Mouse (Mus musculus): ENCODE measurements around the gene Hsd3b7.
"Not testable (repeated sequence)": the region's sequence is repeated elsewhere in the genome, so short reads cannot be mapped to it uniquely, and the experiment has no call there.

Hsd3b7 gene

DNA sequence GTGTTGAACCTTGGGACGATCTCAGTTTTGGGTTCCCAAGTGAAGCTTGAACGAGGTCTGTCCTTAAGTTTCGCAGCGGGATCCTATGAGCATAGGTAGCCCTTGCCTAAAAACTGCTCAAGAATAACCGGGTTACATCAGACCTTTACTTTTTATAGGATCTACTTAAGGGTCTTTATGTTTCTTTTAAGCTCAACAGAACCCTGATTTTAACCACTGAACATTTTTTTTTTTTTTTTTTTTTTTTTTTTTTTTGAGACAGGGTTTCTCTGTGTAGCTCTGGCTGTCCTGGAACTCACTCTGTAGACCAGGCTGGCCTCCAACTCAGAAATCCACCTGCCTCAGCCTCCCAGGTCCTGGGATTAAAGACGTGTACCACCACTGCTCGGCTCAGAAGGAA, 24.6 kb upstream of the Hsd3b7 start:
- not testable (repeated sequence) for DNase-seq (ENCODE audit: low spot score in 2 of 2)

DNA sequence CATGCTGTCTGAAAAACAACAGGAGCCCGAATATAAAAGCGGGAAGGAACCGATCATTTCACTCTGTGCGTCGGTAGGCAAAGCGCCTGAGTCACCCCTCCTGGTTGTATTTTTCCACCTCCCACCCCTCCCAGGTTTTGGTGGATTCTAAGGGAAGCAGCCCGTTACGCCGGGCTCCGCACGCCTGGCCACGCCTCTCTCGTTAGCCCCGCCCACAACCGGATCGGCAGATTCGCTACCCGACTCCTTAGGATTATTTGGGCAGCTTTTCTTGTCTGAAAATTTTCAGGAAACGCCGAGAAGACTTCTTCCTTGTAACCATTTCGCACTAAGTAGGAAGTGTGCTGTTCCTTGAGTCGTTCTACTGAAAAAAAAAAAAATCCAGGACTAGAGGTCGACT, 24.0 kb upstream of the Hsd3b7 start, which contains the start of gene Setd1a:
Setd1a (plus strand) TSS at position 245 of the 400 bp plus-strand sequence.
- peak; percentile 73 to 78 for DNase-seq (ENCODE audit: low spot score in 2 of 2)

DNA sequence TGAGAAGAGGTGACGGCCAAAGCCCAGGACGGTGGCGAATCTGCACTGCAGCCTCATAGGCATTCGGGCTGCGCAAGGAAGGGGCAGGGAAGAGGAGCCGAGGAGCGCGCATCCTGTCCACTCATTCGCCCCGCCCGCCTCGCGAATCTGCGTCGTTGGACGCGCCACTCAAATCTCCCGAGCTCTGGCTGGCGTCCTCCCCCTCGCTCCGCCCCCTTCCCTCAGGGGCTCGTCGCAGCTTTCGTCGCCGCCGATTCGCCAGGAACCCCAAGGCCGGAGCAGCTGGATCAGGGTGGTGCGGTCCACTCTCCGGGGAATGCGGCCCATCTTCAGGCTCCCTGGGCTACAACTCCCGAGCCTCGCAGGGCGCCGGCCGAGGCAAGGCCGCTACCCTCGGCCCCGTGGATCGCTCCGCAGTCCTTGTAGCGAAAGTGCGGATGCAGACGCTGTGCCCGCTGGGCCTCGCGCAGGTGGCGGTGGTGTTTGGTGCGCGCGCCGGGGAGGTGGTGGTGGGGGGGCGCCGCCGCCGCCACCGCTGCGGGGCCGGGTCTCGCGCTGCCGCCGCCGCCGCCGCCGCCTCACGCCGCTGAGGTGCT, 23.4 kb upstream of the Hsd3b7 start:
- DNase-seq (ENCODE audit: low spot score in 2 of 2), result peak; percentile 96 to 97

DNA sequence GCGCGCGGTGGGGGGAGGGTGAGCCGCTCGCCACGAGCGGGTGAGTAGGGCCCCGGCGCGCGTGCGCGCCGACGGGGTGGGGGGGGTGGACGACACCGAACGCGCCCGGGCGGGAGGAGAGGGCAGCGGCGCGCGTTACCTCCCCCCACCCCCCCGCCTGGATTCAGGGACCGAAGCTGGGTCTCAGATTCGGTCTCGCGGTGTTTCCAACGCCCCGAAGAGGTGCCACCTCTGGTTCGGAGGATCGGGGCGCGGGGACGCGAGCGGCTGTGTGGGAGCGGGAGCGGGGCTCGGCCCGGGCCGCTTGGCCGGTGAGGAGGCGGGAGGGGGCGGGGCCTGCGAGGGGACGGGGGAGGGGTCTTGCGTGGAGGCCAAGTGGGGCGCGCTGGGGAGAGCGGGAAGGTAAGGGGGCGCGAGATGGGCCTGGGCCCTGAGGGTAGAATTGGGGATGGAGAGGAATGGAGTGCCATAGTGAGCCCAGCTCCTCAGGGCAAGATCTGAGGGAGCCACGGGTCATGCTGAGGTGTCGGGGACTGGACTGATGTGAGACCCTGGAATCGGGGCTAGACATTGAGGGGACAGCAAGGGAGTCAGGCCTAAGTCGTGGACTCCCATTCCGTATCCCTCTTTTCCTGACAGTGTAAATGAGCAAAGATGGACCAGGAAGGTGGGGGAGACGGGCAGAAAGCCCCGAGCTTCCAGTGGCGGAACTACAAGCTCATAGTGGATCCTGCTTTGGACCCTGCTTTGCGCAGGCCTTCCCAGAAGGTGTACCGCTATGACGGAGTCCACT, 22.7 kb upstream of the Hsd3b7 start:
- no peak for DNase-seq (ENCODE audit: low spot score in 2 of 2)

DNA sequence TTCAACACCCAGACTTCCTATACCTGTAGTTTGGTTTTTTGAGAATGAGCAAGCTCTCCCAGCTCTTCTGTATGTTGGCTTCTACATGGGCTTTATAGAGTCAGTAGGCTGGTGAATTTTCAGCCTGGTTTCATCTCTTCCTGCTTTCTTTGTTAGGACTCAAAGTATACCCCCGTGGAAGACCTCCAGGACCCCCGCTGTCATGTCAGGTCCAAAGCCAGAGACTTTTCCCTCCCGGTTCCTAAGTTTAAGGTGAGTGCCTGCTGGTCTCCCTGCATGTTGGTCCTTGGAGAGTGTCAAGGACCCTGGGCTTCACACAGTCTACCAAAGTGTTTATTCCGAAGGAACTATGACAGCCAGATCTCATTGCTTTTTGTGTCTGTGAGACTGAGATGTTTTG, 22.1 kb upstream of the Hsd3b7 start:
- no peak for DNase-seq (ENCODE audit: low spot score in 2 of 2)

DNA sequence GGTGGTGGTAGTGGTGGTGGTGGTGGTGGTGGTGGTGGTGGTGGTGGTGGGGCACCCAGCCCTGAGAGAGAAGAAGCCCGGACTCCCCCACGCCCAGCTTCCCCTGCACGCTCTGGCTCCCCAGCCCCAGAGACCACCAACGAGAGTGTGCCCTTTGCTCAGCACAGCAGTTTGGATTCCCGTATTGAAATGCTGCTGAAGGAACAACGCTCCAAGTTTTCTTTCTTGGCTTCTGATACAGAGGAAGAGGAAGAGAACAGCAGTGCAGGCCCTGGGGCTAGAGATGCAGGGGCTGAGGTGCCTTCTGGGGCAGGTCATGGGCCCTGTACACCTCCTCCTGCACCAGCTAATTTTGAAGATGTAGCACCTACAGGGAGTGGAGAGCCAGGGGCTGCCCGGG, 15.1 kb upstream of the Hsd3b7 start, which contains the start of gene Gm49388:
Gm49388 (plus strand) TSS at position 301 of the 400 bp plus-strand sequence.
- DNase-seq (ENCODE audit: low spot score in 2 of 2), result no peak

DNA sequence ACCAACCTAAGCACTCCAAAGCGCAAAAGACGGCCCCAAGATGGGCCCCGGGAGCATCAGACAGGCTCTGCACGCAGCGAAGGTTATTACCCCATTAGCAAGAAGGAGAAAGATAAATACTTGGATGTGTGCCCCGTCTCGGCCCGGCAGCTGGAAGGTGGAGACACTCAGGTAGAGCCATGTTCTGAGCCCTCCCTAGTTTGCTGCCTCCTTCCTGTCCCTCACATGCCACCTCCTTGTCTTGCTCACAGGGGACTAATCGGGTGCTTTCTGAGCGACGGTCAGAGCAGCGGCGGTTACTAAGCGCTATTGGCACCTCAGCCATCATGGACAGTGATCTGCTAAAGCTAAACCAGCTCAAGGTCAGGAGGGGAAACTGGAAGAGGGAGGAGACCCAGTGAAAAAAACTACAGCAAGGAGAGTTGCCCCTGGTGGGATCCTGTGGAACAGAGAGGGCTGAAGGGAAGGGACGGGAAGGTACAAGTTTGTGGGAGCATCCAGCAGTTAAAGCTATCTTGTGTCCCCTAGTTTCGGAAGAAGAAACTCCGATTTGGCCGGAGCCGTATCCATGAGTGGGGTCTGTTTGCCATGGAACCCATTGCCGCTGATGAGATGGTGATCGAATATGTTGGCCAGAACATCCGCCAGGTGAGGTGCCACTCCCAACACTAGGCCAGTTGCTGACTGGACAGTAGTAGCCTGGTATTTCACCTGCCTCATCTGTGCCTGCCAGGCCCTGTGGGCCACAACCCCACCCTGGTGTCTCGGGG, 3.1 kb upstream of the Hsd3b7 start:
- DNase-seq (ENCODE audit: low spot score in 2 of 2), result no peak

DNA sequence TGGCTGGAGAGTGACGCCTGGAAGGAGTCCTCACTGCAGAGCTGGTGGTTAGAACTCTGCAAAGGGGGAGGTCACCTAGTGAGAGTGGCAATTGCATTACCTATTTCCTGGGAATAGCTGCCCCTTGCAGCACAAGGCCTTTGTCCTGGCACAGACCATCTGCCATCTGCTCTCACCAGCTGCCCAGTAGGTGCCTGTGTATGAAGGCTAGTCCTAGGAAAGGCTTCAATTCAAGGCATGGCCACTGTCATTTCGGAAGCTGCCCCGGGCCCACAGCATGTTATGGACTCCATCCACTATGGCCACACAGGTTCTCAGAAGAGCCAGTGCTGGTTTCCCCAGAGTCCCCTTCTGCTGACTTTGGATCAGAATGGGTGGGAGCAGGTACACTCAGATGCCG, 1.8 kb upstream of the Hsd3b7 start:
- no peak for DNase-seq (ENCODE audit: low spot score in 2 of 2)

DNA sequence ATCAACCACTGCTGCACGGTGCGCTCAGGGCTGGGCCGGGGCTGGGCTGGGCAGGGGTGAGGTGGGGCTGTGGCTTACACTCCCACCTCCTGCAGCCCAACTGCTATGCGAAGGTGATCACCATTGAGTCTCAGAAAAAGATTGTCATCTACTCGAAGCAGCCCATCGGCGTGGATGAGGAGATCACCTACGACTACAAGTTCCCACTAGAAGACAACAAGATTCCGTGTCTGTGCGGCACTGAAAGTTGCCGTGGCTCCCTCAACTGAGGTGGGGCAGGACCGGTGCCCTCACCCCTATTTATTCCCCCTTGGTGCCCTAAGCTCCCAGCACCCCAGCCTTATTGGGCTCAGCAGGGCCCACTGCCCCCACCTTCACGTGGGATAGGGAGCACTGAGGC, 1.2 kb upstream of the Hsd3b7 start:
- DNase-seq (ENCODE audit: low spot score in 2 of 2), result no peak

DNA sequence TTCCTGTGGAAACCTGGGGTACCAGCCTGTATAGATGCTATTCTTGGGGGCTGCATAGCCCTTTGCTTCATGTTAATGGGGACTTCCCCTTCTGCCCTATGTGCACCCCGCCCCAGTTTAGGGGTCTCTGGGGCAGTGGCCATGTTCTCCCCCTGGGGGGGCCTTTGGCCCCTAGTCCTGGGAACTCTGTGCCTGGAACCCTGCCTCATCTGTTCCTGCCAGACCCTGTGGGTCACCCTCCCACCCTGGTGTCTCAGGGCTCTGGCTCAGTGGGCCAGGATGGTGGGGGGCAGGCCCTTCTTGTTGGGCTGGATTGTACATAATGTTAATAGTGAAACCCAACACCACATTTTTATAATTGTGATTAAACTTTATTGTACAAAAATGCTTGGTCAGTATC, 666 bp upstream of the Hsd3b7 start:
- DNase-seq (ENCODE audit: low spot score in 2 of 2), result no peak

DNA sequence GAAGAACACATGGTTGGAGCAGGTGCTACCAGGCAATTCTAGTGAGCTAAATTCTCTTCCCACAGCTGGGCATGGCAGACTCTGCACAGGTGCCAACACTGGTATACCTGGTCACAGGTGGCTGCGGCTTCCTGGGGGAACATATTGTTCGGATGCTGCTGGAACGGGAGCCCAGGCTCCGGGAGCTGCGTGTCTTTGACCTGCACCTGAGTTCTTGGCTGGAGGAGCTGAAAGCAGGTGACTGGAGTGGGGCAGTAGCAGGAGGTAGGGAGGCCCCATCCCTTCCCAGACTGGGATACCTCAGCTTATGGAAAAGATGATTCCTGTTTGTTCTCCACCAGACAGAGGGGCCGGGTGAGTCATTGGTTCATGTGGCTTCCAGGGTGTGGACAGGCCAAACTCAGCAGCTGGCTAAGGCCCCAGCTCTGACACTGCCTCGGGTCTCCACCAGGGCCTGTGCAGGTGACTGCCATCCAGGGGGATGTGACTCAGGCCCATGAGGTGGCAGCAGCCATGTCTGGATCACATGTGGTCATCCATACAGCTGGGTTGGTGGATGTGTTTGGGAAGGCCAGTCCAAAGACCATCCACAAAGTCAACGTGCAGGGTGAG, 712 bp downstream of the Hsd3b7 start:
- no peak for DNase-seq (ENCODE audit: low spot score in 2 of 2)

DNA sequence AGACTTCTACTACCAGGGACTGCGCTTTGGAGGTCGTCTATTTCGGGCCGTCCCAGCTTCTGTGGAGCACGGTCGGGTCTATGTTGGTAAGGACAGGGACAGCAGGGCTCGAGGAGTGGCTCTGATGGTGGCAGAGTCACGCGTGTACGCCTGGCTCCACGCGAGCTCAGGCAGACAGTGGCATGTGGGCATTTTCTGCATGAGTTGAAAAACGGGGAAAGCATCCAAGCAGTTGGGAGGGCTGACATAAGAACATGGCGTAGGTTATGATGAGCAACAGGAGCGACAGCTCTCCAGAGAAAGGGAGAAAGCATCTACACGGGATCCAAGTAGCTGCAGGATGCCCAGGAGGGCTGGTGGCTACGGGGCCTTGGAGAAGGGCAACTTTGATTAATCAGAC, 1.9 kb downstream of the Hsd3b7 start:
- no peak for DNase-seq (ENCODE audit: low spot score in 2 of 2)

DNA sequence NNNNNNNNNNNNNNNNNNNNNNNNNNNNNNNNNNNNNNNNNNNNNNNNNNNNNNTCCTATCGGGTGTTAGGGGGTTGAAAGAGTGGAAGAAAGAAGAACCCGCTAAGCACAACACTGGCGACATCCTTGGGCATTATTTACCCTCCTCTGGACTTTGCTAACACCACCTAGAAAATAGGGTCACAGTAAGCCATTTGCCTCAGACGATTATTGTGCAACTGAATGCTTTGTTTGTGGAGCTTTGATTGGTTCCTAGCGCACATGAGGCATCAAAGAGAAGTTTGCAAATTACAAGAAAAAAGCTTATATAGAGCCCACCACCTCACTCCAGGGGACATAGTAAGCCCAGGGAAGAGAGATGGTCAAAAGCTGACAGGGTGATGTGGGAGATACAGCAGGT, 8.4 kb downstream of the Hsd3b7 start:
- no peak for DNase-seq (ENCODE audit: low spot score in 2 of 2)

DNA sequence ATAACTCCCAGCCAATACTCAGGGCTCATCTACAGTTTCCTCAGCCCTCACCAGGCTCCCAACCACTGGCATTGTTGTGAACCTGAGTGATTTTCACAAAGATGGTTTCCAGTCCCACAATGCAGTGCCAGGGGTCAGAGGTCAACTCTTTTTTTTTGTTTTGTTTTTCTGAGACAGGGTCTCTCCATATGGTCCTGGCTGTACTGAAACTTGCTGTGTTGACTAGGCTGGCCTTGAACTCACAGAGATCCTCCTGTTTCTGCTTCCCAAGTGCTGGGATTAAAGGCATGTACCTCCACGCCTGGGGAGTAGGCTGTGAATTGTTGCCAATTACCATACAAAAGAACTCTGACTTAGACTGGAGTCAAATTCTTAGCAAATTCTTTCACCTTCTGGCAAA, 9.4 kb downstream of the Hsd3b7 start:
- no peak for DNase-seq (ENCODE audit: low spot score in 2 of 2)

DNA sequence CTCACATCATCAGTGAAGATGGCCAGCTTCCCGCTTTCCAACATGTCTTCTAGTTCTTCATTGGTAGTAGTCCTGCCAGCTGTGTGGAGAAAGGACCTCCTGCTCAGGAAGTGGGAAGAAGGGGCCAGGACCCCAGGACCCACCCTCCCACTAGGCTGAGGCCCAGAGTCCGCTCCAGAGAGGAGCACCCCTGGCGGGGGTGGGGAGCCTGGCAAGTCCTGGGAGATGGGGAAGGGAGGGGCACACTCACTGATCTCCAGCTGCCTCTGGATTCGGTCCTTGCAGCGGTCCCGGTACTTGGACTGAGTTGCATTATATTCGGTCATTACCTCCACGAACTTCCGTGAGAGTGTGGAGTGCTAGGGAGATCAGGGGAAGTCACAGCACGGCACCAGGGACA, 10.2 kb downstream of the Hsd3b7 start:
- DNase-seq (ENCODE audit: low spot score in 2 of 2), result no peak

DNA sequence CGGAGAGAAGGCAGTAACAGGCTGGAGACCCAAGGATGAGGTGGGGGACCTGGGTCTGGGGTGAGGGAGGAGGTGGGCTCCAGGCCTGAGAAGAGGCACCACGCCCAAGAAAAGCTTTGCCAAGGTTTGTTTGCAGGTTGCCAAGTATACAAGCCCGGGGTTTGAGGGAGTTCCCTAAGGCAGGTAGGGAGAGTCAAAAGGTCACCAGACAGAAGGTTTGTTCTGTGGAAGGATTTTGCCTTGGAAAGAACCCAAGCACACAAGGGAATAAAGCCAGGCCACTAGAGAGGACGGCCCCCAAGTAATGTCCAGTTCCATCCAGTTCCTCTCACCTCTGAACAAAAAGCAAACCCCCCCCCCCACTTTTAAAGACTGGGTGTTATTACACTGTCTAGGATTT, 10.8 kb downstream of the Hsd3b7 start:
- DNase-seq (ENCODE audit: low spot score in 2 of 2), result no peak

DNA sequence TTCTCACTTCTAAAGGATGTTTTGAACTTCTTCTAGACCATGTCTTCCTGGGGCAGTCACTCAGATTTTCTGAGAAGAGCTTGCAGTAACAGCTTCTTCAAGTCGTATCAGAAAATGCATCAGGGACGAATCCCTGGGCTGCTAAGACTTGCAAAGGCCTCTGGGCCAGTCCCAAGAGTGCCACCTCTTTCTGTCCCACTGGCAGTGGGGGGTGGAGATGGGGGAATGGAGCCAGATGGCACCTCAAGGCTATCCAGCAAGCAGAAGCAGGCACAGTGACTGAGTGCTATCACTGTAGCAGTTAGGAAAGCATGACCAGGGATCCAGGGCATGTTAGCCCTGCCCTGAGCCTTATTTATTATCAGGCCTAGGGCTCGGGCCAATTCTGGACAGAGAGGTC, 11.9 kb downstream of the Hsd3b7 start:
- DNase-seq (ENCODE audit: low spot score in 2 of 2), result no peak

DNA sequence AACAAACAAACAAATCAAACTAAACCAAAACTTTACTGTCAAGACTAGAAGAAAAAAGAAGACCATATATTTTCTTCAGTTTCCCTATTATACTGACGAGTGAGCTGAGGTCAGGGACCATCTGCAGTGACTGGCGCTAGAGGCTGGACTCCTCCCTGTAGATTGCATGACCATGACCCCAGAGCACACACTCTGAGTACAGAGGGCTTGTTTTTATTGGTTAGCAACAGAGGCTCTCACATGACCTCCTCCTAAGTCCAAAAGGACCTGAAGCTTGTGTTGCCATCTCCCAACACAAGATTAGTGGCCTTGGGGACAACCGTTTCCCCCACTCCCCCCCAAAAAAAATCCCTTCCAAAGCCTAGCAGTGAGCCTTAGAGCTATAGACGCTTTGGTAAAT, 13.4 kb downstream of the Hsd3b7 start:
- no peak for DNase-seq (ENCODE audit: low spot score in 2 of 2)

DNA sequence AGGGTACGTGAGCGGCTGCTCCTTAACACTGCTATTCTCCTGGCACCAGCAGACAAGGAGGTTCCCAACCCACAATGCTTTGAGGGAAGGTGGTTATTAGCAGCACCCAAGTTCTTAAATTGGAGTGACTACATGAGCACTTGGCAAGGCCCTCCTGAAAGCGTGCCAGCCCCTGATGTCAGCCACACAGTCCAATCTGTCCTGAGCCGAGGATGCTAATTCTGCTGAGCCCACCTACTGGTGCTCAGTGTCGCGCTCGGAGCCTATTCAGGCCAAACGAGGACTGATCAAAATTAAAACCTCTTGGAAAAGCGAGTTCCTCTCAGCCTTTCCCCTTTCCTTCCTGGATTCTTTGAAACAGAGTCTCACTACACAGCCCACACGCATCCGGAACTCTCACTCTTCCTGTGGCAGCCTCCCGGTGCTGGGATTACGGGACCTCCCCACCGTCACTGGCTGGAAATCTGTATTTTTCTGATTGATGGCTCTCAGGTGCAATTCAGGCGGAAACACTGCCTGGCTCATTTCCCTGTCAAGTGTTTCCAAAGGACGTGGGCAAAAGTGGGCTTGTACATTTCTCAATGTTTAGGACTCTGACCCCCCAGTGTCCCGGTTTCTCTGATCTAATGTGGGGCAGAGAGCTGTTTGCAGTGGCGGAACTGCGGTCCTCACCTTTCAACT, 14.0 kb downstream of the Hsd3b7 start:
- no peak for DNase-seq (ENCODE audit: low spot score in 2 of 2)

DNA sequence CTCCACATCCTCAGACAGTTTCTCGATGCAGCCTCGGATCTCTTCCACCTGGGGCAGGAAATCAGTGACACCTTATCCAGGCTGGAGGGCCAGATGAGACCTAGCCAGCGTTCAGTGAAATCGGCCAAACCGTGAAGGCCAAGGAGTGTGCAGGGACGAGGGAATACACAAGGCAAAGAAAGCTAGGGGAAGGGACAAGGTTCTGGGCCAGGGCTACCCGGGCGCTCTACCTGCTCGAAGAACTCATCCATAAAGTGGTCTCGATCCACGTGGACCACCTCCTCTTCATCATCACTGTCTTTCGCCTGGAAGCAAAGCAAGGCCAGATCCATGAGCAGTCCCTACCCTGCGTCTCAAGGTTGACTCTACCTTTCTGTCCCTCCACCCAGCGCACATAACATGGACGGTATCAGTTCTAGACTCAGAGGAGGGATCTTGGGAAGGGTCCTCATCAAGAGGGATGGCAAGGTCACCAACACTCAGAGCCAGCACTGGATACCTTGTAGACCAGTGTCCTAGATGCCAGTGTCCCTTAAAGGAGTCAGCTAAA, 14.8 kb downstream of the Hsd3b7 start:
- no peak for DNase-seq (ENCODE audit: low spot score in 2 of 2)
